Mouse (Mus musculus) embryonic facial prominence, embryonic 10.5 days (tissue): Measurements from ENCODE around the gene Rere. TPM values are rescaled to one million over a fixed set of nuclear protein-coding genes. Genes with fewer than 3 reads are reported as not detected.

Experiments used
- DNase-seq: peaks from one replicate; pipeline ENCODE4 v3.0.0-alpha.2; 2017; ENCODE audit warnings: low spot score
- H3K27ac ChIP-seq: fragments of 300-500 bp; sonication (generic); replicated peaks from 2 replicates; pipeline ENCODE4 v1.5.1; 2016; ENCODE audit warnings: mild to moderate bottlenecking
- H3K27me3 ChIP-seq: fragments of 300-500 bp; sonication (generic); replicated peaks from 2 replicates; pipeline ENCODE4 v1.6.1; 2016; ENCODE audit warnings: low read depth, mild to moderate bottlenecking; ENCODE audit not compliant: poor library complexity, severe bottlenecking
- H3K36me3 ChIP-seq: fragments of 300-500 bp; sonication (generic); replicated peaks from 2 replicates; pipeline ENCODE4 v1.6.1; 2016; ENCODE audit warnings: mild to moderate bottlenecking, moderate library complexity
- H3K4me1 ChIP-seq: fragments of 300-500 bp; sonication (generic); 2 replicates; pipeline ENCODE4 v1.6.1; 2016
- H3K4me3 ChIP-seq: fragments of 300-500 bp; sonication (generic); 2 replicates; pipeline ENCODE4 v1.5.1; 2016; ENCODE audit warnings: mild to moderate bottlenecking, moderate library complexity
- H3K9me3 ChIP-seq: fragments of 300-500 bp; sonication (generic); 2 replicates; pipeline ENCODE4 v1.6.1; 2016; ENCODE audit warnings: mild to moderate bottlenecking
- WGBS: fragments of 180-500 bp; shearing (Covaris S2); methylation state at CpG from one replicate; pipeline ENCODE4 v1.1.7; 2016; 5-methylcytosine and 5-hydroxymethylcytosine counted together
- polyA plus RNA-seq: library from polyadenylated mRNA; unstranded; fragments of >200 nt; fragmentation: Nextera tagmentation; extraction: Ambion mirVana; gene quantifications from 2 replicates; pipeline ENCODE4 v1.2.1, GENCODE M21; 2016

The Rere gene
- polyA plus RNA-seq, 1 experiment from 2014 or later: 26.1 TPM

DNA sequence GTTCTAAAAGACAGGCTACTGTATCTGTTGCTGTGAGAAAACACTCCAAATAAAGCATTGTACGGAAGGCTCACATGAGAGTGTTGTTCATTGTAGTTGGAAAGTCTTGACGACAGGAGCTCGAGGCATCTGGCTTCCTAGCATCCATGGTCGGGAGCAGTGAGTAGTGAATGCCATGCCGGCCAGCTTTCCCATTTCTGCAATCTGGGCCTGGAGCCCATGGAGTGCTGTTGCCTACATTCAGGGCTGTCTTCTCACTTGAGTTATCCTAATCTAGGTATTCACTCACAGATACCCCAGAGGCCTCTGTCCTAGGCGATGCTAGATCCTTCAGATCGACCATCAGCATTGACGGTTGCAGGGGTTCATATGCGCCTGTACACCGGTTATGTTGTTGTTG, 160.5 kb downstream of the Rere start:
- no peak overlapping the region for H3K4me3 ChIP-seq
- H3K9me3 ChIP-seq: no peaks in the 10 kb centered on the region
- peaks cover 40% of the 10 kb centered on the region for H3K36me3 ChIP-seq
- peaks cover 39% of the 10 kb centered on the region for H3K4me1 ChIP-seq
- no peak overlapping the region for H3K27ac ChIP-seq
- WGBS: 86% methylated on average over 10 of the region's 10 CpGs
- no peaks in the 10 kb centered on the region for H3K27me3 ChIP-seq
- no peak for DNase-seq

DNA sequence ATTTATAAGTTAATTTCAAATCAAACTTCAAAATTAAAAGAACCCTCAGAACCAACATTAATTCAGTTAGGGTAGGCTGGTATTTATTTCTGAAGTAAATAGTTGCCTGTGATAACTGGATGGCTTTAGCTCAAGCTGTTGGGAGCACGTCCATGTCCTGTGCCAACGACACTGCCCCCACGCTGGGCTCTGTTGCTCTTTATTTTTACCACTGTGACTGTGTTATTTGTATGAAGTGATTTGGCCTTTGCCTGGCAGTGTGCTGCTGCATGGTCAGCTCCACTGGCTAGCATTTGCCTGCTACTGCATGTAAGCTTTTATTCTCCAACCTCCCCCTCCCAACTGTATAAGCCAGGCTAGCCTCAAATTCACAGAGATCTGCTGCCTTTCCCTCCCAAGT, 162.6 kb downstream of the Rere start:
- DNase-seq: no peak
- H3K9me3 ChIP-seq: no peaks in the 10 kb centered on the region
- H3K27me3 ChIP-seq: no peaks in the 10 kb centered on the region
- WGBS: 90% methylated on average over 3 of the region's 3 CpGs
- peaks cover 42% of the 10 kb centered on the region for H3K4me1 ChIP-seq
- peaks cover 37% of the 10 kb centered on the region for H3K36me3 ChIP-seq
- H3K27ac ChIP-seq: no peak overlapping the region
- H3K4me3 ChIP-seq: no peak overlapping the region

DNA sequence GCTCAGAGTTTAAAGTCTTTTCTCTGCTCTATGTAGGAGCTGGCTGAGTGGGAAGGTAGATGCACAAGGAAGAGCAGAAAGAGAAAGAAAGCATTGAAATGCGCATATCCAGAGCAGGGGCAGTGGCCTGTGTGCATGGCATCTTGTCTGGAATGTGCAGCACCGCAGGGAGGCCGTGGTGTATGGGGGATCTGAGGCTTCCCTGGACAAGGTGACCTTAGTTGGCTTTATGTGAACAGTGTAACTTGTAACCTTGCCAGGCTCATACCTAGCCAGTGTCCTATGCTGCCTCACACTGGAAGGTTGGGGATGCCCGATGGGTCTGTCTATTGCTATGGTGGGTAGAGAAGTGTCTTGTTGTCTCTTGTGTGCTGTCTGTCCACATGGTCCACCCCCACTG, 165.2 kb downstream of the Rere start:
- Histone ChIP-seq H3K27ac (no peak overlapping the region), H3K9me3 (no peaks in the 10 kb centered on the region), H3K27me3 (no peaks in the 10 kb centered on the region), H3K4me1 (peaks cover 33% of the 10 kb centered on the region), H3K36me3 (peaks cover 15% of the 10 kb centered on the region), H3K4me3 (no peak overlapping the region)
- DNase-seq: no peak
- 78% methylated on average over 4 of the region's 4 CpGs for WGBS

DNA sequence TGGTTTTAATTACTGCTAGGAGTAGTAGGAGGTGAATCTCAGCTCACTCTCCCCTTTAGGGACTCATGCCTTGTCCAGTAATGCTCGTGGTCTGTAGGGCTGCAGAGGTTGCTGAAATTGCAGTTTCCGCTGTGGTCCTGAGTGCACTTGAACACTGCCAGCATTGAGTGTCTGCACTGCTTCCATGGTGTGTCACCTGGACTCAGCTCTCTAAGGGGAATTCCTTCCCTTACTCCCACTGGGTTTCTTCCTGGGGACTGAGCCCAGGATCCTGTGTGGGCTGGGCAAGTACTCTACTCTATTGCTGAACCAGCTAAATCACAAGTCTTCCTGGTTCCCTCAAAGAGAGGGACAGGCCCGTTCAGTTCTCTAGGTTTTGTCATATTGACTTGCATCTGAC, 166.1 kb downstream of the Rere start:
- no peak overlapping the region for H3K27ac ChIP-seq

DNA sequence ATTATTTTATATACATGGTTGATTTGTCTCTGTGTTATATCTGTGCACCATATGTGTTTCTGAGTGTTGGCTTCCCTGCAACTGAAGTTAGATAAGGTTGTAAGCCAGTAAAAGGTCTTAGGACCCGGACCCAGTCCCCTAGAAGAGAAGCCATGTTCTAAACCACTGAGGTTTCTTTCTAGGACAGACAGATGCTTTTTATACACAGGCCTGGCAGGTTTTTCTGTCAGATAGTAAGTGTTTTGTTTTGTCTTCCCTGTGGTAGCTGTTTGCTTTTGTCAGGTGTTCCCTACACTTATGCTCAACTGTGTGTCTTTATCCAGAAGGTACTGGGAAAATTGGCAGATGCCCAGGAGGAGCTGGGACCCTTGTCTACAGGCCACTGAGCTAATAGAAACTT, 167.0 kb downstream of the Rere start:
- peaks cover 1% of the 10 kb centered on the region for H3K36me3 ChIP-seq
- no peaks in the 10 kb centered on the region for H3K27me3 ChIP-seq
- H3K4me1 ChIP-seq: peaks cover 40% of the 10 kb centered on the region
- H3K9me3 ChIP-seq: no peaks in the 10 kb centered on the region
- H3K4me3 ChIP-seq: no peak overlapping the region
- DNase-seq: no peak
- no peak overlapping the region for H3K27ac ChIP-seq
- WGBS: 91% methylated on average over 1 of the region's 1 CpGs

More for the DNA sequence above, 166.1 kb downstream of the Rere start:
- no peak for DNase-seq
- Histone ChIP-seq H3K4me3 (no peak overlapping the region), H3K36me3 (peaks cover 7% of the 10 kb centered on the region), H3K27me3 (no peaks in the 10 kb centered on the region), H3K4me1 (peaks cover 35% of the 10 kb centered on the region), H3K9me3 (no peaks in the 10 kb centered on the region)
- WGBS: 84% methylated on average over 3 of the region's 3 CpGs

DNA sequence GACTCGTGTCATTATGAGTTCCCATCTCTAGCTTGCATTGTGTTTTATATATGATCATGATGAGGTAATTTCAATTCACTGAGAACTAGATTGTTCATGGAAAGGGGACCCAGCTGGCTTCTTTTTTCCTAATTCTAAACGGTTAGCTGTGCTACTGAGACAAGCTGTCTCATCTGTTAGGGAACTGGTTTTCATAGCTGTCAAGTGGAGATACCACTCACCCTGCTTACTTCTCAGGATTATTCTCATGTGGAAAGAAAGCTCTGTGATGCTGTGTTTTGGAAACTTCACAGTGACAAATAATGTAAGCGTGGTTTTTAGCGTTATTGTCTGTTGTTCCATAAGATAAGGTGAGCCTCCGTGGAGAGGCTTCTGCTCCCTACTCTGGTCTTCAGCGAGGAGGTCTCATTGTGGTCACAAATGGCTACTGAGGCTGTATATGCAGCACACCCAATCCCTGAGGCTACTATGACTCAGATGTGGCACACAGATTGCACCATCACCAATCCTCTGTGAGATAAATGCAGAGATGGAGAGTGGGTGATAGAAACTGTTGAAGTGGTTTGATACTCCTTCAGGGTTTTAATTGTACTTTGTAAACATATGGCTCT, 168.7 kb downstream of the Rere start:
- DNase-seq: no peak
- Histone ChIP-seq H3K4me1 (peaks cover 46% of the 10 kb centered on the region), H3K27ac (no peak overlapping the region)

DNA sequence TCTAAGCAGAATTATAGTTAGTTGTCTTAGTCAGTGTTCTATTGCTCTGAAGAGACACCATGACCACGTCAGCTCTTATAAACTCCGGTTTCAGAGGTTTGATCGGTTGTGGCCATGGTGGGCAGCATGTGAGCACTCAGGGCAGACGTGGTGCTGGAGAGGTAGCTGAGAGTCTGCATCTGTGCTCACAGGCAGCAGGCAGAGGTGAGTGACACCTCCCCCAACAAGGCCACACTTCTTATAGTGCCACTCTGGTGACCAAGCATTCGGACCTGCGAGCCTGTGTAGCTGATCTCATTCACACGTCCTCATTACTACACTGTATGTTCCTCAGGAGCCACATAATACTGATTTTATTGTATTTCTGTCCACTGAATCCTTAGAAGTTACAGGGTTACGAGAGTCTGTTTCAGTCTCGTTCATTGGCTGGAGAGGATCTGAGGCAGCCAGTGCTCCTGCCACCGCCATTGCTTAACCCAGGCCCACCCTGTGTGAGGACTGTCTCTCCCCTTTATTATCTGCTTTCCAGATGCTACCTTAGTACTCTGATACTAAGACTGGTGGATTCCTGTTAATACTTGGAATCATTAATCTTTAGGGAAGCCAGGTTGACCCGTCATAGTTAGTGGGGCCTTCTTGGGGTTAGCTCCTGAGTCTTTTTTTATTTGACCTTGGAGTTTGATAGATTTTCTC, 170.9 kb downstream of the Rere start:
- 86% methylated on average over 11 of the region's 11 CpGs for WGBS
- DNase-seq: no peak
- H3K36me3 ChIP-seq: no peaks in the 10 kb centered on the region
- no peak overlapping the region for H3K27ac ChIP-seq
- no peaks in the 10 kb centered on the region for H3K27me3 ChIP-seq
- peaks cover 48% of the 10 kb centered on the region for H3K4me1 ChIP-seq
- no peak overlapping the region for H3K4me3 ChIP-seq
- no peaks in the 10 kb centered on the region for H3K9me3 ChIP-seq

More for the DNA sequence above, 168.7 kb downstream of the Rere start:
- H3K36me3 ChIP-seq: no peaks in the 10 kb centered on the region
- H3K9me3 ChIP-seq: no peaks in the 10 kb centered on the region
- H3K4me3 ChIP-seq: no peak overlapping the region
- no peaks in the 10 kb centered on the region for H3K27me3 ChIP-seq
- 88% methylated on average over 6 of the region's 6 CpGs for WGBS

DNA sequence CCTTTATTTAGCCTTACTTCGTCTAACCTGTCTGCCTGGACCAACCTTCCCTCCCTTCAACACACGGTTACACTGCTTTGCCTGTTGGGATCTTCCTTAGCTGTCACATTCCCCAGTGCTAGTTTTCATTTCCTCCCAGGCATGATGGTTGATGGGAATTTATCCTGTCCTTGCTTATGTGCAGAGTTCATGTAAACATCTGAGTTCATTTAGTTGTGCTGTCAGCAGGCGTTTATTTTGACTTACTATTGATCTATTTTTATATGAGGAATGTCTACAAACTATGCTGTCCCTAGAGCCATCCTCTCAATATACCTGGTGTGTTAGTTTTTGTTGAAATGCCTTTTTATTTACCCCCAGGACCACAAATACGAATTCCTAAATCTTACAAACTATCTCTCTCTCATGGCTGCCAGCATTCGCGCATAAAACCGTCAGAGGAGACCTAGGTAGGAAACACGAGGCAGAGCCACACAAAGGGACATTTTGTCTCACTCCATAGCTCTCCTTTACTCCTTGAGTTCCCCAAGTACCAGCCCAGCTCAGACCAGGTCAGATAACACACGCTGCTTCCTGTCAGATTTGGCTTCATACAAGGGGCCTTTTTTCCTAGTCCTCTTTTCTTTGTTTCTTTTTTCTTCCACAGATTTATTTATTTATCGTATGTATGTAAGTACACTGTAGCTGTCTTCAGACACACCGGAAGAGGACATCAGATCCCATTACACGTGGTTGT, 173.3 kb downstream of the Rere start:
- Histone ChIP-seq H3K27ac (no peak overlapping the region), H3K27me3 (no peaks in the 10 kb centered on the region), H3K9me3 (no peaks in the 10 kb centered on the region), H3K36me3 (no peaks in the 10 kb centered on the region), H3K4me3 (no peak overlapping the region), H3K4me1 (peaks cover 62% of the 10 kb centered on the region)
- 49% methylated on average over 12 of the region's 12 CpGs for WGBS
- no peak for DNase-seq

DNA sequence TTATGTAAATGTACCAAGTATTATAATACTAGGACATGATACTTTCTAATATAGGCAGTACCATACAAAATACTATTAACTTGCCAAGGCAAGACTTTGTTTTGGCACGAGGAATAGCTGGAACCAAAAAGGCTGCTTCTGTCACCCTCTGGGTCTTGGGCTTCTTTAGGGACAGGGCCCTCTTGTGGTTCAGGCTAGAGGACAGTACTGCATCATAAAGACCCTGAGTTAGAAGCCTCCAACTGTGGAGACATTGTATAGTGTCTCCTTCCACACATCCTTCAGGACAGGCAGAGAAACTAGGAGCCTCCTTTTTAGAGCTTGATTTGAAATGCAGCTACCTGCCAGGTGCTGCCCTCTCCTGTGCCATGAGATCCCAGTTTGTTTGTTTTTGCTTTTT, 174.3 kb downstream of the Rere start:
- Histone ChIP-seq H3K36me3 (no peaks in the 10 kb centered on the region), H3K4me1 (peaks cover 68% of the 10 kb centered on the region), H3K4me3 (no peak overlapping the region), H3K9me3 (no peaks in the 10 kb centered on the region), H3K27me3 (no peaks in the 10 kb centered on the region), H3K27ac (no peak overlapping the region)
- 79% methylated on average over 1 of the region's 1 CpGs for WGBS
- no peak for DNase-seq

DNA sequence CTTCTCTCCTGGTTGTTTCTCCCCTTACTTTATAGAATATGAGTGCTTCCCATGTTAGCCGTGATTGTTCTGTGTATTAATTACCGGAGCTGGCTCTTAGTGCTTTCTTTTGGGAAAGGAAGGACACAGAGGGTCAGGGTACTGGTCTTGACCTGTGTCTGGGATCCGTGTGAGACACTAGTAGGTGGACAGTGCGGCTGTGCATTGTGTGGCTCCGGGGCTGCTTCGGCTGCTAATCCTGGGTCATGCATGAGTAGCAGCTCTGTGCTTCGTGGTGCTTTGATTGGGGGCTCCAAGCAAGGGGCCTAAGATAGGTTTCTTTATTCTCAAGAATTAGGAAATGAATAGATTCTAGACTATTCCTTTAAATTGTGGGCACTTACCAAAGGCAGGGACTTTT, 175.0 kb downstream of the Rere start:
- no peak for DNase-seq
- 42% methylated on average over 7 of the region's 7 CpGs for WGBS
- Histone ChIP-seq H3K36me3 (no peaks in the 10 kb centered on the region), H3K9me3 (no peaks in the 10 kb centered on the region), H3K27ac (no peak overlapping the region), H3K27me3 (no peaks in the 10 kb centered on the region), H3K4me1 (peaks cover 75% of the 10 kb centered on the region), H3K4me3 (no peak overlapping the region)

DNA sequence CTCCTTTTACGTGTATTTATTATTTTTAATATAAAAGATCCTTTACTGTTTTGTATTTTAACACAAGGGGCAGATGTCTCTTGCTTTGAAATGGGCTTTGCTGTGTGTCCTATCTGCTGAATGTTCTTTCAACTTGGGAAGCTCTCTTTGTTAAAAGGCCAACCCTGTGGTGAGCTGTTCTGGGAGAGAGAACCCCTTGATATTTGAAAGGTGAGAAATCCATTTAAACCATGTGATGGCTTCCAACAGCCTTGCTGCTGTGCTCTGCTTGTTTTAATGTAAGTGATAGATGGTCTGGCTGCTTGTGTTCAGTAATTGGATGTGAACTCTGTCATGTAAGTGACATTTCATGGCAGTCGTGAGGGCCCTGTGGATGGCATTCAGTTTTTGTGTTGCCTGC, 175.4 kb downstream of the Rere start:
- no peak for DNase-seq
- Histone ChIP-seq H3K27me3 (no peaks in the 10 kb centered on the region), H3K4me3 (no peak overlapping the region), H3K9me3 (no peaks in the 10 kb centered on the region), H3K4me1 (peaks cover 79% of the 10 kb centered on the region), H3K36me3 (no peaks in the 10 kb centered on the region), H3K27ac (no peak overlapping the region)
- WGBS: 74% methylated on average over 2 of the region's 2 CpGs

DNA sequence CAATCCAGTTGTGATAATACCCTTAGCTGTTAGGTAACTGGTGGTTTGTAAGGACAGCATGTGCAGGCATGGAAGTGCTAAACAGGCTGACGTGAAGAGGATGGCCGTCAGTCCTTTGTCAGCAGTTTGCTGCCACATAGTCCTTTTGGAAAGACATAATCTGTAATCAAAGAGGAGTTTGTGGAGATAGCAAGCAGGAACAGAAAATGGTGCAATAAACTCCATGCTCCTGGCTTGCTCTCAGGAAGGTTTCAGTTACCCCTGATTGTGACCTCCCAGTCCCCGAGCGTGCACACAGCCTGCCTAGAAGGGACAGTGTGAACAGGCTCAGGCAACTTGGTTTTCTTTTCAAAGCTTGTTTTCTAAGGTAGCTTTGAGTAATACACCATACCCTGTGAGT, 175.9 kb downstream of the Rere start:
- Histone ChIP-seq H3K27me3 (no peaks in the 10 kb centered on the region), H3K4me1 (peaks cover 80% of the 10 kb centered on the region), H3K27ac (0 out of 2 replicates have a peak overlapping the region, but pooled peaks have one; percentile 4), H3K36me3 (no peaks in the 10 kb centered on the region), H3K4me3 (no peak overlapping the region), H3K9me3 (no peaks in the 10 kb centered on the region)
- 63% methylated on average over 4 of the region's 4 CpGs for WGBS
- no peak for DNase-seq

DNA sequence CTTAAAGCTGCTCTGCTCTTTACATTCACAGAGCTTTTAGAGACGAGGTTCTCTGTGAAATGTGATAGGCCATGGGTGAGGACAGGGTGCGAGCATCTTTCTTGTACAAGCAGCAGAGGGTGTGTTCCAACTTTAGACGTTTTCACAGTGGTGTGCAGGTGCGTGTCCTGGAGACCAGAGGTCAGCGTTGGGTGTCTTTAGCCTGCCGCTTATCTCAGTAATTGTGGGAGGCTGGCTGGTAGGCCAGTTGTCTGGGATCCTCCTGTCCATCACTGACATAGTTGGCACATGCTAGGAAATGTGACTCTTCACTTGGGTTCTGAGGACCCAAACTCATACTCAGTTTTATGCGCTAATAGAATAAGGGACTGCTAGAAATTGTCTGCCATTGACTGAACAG, 176.3 kb downstream of the Rere start:
- Histone ChIP-seq H3K36me3 (no peaks in the 10 kb centered on the region), H3K4me1 (peaks cover 82% of the 10 kb centered on the region), H3K4me3 (no peak overlapping the region), H3K9me3 (no peaks in the 10 kb centered on the region), H3K27me3 (no peaks in the 10 kb centered on the region), H3K27ac (0 out of 2 replicates have a peak overlapping the region, but pooled peaks have one; percentile 4)
- DNase-seq: no peak
- 70% methylated on average over 7 of the region's 7 CpGs for WGBS
